Mouse (Mus musculus): ENCODE measurements around the gene Parp12. TPM values are rescaled to one million over a fixed set of nuclear protein-coding genes. Genes with fewer than 3 reads are reported as not detected.

Parp12 gene
- 7.4 and 9.8 TPM in 2 replicates for polyA plus RNA-seq (2014; fragmentation: Nextera tagmentation; extraction: Ambion mirVana)

DNA sequence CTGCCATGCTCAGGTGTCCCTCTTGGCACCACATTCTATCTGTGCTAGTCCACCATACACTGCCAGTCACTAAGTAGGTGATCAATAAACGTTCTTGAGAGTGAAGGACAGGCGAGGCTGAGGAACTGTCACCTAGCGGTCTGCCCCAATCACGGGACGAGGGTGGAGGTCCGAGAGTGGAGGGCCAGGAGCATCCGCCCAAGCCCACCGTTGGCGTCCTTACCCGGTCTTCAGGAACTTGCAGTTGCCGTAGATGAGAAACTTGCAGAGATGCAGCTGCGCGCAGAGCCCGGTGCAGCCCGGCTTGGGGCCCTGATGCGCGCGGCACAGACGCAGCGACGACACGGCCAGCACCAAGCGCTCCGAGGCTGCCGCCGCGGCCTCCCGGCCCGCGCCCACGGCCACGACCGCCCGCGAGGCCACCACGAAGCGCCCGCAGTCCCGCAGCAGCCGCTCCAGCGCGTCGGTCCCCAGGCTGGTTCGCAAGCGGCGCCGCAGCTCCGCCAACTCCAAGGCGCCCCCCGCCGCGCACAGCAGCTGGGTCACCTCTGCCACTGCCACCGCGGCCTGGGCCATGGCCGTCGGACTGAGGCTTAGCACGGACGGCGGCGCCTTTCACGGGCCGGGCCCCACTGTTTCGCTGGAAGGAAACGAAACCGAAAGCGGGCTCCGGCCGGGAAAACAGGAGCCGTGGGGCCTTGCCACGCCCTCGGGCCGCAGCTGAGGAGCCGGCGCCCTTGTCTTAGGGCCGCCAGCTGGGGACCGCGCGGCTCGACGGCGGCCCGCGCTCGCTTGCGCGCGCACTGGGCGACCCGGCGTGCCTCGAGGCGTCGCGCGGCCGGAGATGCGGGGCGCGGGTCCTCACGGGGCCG lies at the start of gene Parp12:
TSS of gene Parp12 (minus strand) at position 766 of the 872 bp plus-strand sequence.
- peak; percentile 89 for ATAC-seq (ENCODE audit: insufficient read depth)
- no peak for TF ChIP-seq CTCF (IDR thresholded peaks at IDR 0.05; ENCODE audit: low read depth)

DNA sequence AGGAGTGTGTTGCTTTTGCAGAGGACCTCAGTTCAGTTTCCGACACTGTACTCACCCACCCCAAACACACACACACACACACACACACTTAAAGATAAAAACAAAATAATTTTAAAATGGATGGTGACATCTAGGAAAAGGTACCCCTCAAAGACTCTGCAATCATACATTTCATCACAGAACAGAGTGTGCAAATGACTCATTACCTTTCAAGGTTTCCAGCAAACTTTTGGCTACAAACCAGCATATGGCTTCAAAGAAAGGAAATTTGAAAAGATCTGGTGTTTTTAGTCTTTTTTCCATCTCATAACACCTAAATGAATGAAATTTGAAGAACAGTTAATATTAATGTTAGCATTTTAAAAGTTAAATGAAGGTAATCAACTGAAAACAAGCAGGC lies 46.7 kb upstream of the Parp12 start:
- no peak overlapping the region for H3K4me3 ChIP-seq (ENCODE audit: low read depth, low read length)
- no peak for TF ChIP-seq CTCF (IDR thresholded peaks at IDR 0.05; ENCODE audit: low read depth)
- no peak overlapping the region for H3K9ac ChIP-seq
- no peak overlapping the region for H3K4me2 ChIP-seq
- DNase-seq (no peak), ATAC-seq (ENCODE audit: insufficient read depth) (no peak)
- H3K4me1 ChIP-seq (ENCODE audit: insufficient read depth), result no peaks in the 10 kb centered on the region
- peaks cover 24% of the 10 kb centered on the region for H3K36me3 ChIP-seq (ENCODE audit: insufficient read depth)
- H3K27ac ChIP-seq (ENCODE audit: low read depth), result no peak overlapping the region
- WGBS, result 90% methylated on average over 1 of the region's 1 CpGs
- H3K27me3 ChIP-seq (ENCODE audit: insufficient read depth, low read length), result no peaks in the 10 kb centered on the region
- H3K9me3 ChIP-seq (ENCODE audit: low read depth, low read length), result no peaks in the 10 kb centered on the region

More for the DNA sequence above, at the start of gene Parp12:
- Histone ChIP-seq H3K27me3 (ENCODE audit: insufficient read depth, low read length) (peaks cover 34% of the 10 kb centered on the region), H3K9ac (peak within 1 kb of the TSS; percentile 73), H3K4me2 (peak within 1 kb of the TSS; percentile 76), H3K9me3 (ENCODE audit: low read depth, low read length) (peaks cover 8% of the 10 kb centered on the region; the same call in 1 of the 2 replicates), H3K4me1 (ENCODE audit: insufficient read depth) (no peaks in the 10 kb centered on the region), H3K27ac (ENCODE audit: low read depth) (peak within 1 kb of the TSS; percentile 50; the same call in 1 of the 2 replicates), H3K36me3 (ENCODE audit: insufficient read depth) (no peaks in the 10 kb centered on the region), H3K4me3 (ENCODE audit: low read depth, low read length) (peak within 1 kb of the TSS; percentile 80)
- peak; percentile 87 for DNase-seq
- WGBS, result 1% methylated on average over 101 of the region's 101 CpGs

DNA sequence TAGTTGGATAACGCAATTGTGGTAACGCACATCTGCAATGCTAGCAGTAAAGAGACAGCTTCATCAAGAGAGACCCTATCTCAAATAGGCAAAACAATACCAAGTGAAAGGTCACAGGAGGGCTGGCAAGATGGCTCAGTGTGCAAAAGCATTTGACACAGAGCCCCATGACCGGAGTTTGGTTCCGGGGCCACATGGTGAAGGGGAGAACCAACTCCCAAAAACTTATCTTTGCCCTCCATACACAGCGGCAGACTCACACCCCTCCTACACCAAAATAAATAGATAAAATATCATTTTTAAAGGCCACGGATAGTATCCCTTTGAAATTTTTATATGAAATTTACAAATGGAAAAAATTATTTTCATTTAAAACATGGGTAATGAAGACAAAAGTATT lies 43.8 kb upstream of the Parp12 start:
- Histone ChIP-seq H3K9me3 (ENCODE audit: low read depth, low read length) (no peaks in the 10 kb centered on the region), H3K9ac (no peak overlapping the region), H3K27me3 (ENCODE audit: insufficient read depth, low read length) (no peaks in the 10 kb centered on the region), H3K27ac (ENCODE audit: low read depth) (no peak overlapping the region), H3K4me2 (no peak overlapping the region), H3K4me3 (ENCODE audit: low read depth, low read length) (no peak overlapping the region), H3K36me3 (ENCODE audit: insufficient read depth) (peaks cover 14% of the 10 kb centered on the region), H3K4me1 (ENCODE audit: insufficient read depth) (no peaks in the 10 kb centered on the region)
- no peak for ATAC-seq (ENCODE audit: insufficient read depth)
- TF ChIP-seq CTCF (IDR thresholded peaks at IDR 0.05; ENCODE audit: low read depth), result no peak
- no peak for DNase-seq
- 93% methylated on average over 6 of the region's 6 CpGs for WGBS

DNA sequence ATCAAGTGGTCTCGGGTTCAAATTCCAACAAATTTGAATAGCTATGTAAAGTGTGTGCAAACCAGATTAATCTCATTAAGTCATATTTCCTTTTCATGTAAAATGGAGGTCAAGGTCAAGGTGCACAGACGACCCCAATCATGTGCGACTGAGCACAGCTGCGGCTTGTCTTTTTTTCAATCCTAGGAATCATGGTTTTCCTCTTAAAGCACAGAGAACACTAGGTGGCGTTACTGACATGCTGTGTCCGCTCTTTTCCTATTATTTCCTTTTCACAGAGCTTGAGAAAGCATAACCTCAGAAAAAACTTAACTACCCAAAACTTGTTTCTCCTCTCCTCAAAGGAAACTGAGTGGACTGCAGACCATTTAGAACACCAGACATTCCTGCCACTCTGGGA lies 27.9 kb upstream of the Parp12 start:
- no peak for ATAC-seq (ENCODE audit: insufficient read depth)
- H3K9ac ChIP-seq, result no peak overlapping the region
- H3K27ac ChIP-seq (ENCODE audit: low read depth), result no peak overlapping the region
- peaks cover 61% of the 10 kb centered on the region for H3K36me3 ChIP-seq (ENCODE audit: insufficient read depth)
- no peak overlapping the region for H3K4me2 ChIP-seq
- TF ChIP-seq CTCF (IDR thresholded peaks at IDR 0.05; ENCODE audit: low read depth), result peak; percentile 54
- H3K27me3 ChIP-seq (ENCODE audit: insufficient read depth, low read length), result no peaks in the 10 kb centered on the region
- DNase-seq, result peak; percentile 59
- H3K9me3 ChIP-seq (ENCODE audit: low read depth, low read length), result no peaks in the 10 kb centered on the region
- no peak overlapping the region for H3K4me3 ChIP-seq (ENCODE audit: low read depth, low read length)
- H3K4me1 ChIP-seq (ENCODE audit: insufficient read depth), result no peaks in the 10 kb centered on the region
- 57% methylated on average over 6 of the region's 6 CpGs for WGBS

DNA sequence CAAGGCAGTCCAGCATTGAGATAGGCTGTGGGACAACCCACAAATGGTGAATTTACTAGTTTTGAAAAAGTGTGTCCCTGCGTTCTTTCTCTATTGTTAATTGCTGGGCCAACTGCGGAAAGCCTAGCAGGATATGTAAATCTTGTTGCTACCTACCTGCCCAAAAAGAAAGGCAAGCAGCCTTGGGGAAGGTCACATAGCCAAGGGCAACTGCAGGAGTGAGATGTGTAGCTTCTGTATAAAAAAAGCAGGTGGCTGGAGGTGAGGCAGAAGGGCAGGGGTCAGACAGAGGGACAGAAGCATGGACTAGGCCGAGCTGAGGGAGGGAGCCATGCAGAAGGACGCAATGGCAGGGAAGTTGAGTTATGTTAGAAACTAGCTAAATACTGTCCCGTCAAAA lies 14.4 kb upstream of the Parp12 start:
- ATAC-seq (ENCODE audit: insufficient read depth) (no peak), DNase-seq (no peak)
- H3K36me3 ChIP-seq (ENCODE audit: insufficient read depth), result peaks cover 14% of the 10 kb centered on the region; the same call in 1 of the 2 replicates
- no peaks in the 10 kb centered on the region for H3K9me3 ChIP-seq (ENCODE audit: low read depth, low read length)
- H3K9ac ChIP-seq, result no peak overlapping the region
- H3K4me2 ChIP-seq, result no peak overlapping the region
- no peaks in the 10 kb centered on the region for H3K4me1 ChIP-seq (ENCODE audit: insufficient read depth)
- WGBS, result 63% methylated on average over 5 of the region's 5 CpGs
- H3K4me3 ChIP-seq (ENCODE audit: low read depth, low read length), result no peak overlapping the region
- H3K27ac ChIP-seq (ENCODE audit: low read depth), result no peak overlapping the region
- no peak for TF ChIP-seq CTCF (IDR thresholded peaks at IDR 0.05; ENCODE audit: low read depth)
- H3K27me3 ChIP-seq (ENCODE audit: insufficient read depth, low read length), result no peaks in the 10 kb centered on the region

DNA sequence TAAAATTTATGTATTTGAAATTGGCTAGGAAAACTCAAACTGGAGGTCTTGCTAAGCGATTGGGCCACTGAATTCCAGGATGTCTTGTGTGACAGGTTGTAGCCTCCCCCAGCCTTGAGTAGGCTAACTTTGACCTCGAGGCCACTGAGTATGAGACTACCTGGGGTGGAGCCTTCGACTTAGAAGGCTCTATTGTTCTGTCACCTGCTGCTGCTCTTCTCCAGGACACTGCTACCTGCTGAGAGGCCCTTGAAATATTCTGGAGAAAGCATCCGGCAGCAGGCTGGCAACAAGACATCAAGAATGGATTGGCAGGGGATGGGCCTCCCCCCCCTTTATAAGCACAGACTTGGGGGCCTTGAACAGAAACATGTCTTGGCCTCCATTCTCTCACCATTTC lies 13.3 kb upstream of the Parp12 start:
- WGBS, result 39% methylated on average over 4 of the region's 4 CpGs
- no peak for DNase-seq
- H3K9ac ChIP-seq, result no peak overlapping the region
- H3K9me3 ChIP-seq (ENCODE audit: low read depth, low read length), result no peaks in the 10 kb centered on the region
- TF ChIP-seq CTCF (IDR thresholded peaks at IDR 0.05; ENCODE audit: low read depth), result no peak
- H3K4me1 ChIP-seq (ENCODE audit: insufficient read depth), result no peaks in the 10 kb centered on the region
- no peak overlapping the region for H3K4me2 ChIP-seq
- peaks cover 14% of the 10 kb centered on the region; the same call in 1 of the 2 replicates for H3K36me3 ChIP-seq (ENCODE audit: insufficient read depth)
- no peak for ATAC-seq (ENCODE audit: insufficient read depth)
- H3K27ac ChIP-seq (ENCODE audit: low read depth), result no peak overlapping the region
- H3K27me3 ChIP-seq (ENCODE audit: insufficient read depth, low read length), result no peaks in the 10 kb centered on the region
- H3K4me3 ChIP-seq (ENCODE audit: low read depth, low read length), result no peak overlapping the region

DNA sequence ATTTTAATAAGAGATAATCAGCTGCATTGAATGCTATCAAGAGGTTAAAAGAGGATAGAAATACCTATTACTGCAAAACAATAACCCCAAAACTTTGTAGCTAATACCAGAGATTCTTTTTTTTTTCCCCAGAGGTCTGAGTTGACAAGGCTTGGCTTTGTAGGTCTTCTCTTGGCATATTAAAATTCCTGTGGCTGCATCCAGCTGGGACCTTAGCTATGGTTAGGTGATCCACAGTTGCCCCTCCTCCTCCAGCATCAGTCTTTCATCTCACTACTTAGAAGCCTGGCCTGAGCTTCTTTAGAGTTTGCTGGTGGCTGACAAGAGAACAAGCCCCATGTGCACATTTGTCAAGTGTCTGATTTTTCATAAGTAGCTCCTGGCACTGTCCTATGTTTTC lies 6.6 kb upstream of the Parp12 start:
- Histone ChIP-seq H3K4me1 (ENCODE audit: insufficient read depth) (no peaks in the 10 kb centered on the region), H3K9ac (no peak overlapping the region), H3K4me2 (no peak overlapping the region), H3K27me3 (ENCODE audit: insufficient read depth, low read length) (no peaks in the 10 kb centered on the region; the same call in 1 of the 2 replicates), H3K9me3 (ENCODE audit: low read depth, low read length) (no peaks in the 10 kb centered on the region), H3K36me3 (ENCODE audit: insufficient read depth) (no peaks in the 10 kb centered on the region), H3K27ac (ENCODE audit: low read depth) (no peak overlapping the region), H3K4me3 (ENCODE audit: low read depth, low read length) (no peak overlapping the region)
- DNase-seq (no peak), ATAC-seq (ENCODE audit: insufficient read depth) (no peak)
- TF ChIP-seq CTCF (IDR thresholded peaks at IDR 0.05; ENCODE audit: low read depth), result no peak

All from lung, embryonic 14.5 days (tissue).